ENCODE assay signal across 9 mouse cellular contexts in the genomic region with DNA sequence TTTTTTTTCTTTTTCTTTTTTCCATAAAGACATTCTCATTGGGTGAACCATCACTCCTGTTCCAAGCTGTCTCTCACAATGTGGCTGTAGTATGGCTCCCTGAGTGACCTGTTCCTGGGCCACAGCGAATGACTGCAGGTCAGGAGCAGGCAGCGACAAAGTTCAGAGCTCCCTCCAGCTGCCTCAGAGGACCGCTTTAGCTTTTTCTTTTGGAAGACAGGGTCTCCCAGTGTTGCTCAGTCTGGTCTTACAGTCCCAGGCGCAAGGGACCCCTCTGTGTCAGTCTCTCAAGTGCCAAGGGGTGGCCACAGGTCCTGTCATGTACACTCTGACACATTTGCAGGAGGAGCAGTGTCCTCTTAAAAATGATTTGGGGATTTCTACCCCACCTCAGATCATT. TPM values are rescaled to one million over a fixed set of nuclear protein-coding genes. Genes with fewer than 3 reads are reported as not detected.
DNase-seq lines count a peak whose midpoint lies in the region; ATAC-seq and TF ChIP-seq lines count a peak whose summit lies in the region.
"Had no signal": no experiment of that assay in that cellular context is flagged by ENCODE, and none has a peak within 500 bp of the region (broad histone marks: within the 10 kb centered on the region; RNA-seq: fewer than 3 reads in every experiment).

No protein-coding gene starts in this region.

- H3K36me3 ChIP-seq in kidney, embryonic 14.5 days (ENCODE audit: control insufficient read depth, insufficient read depth, low read length) = no peaks in the 10 kb centered on the region
- peaks cover 2% of the 10 kb centered on the region; the same call in 1 of the 2 replicates for H3K36me3 ChIP-seq in E14TG2a.4 (ENCODE audit: insufficient read depth, low read length)
- peaks cover 11% of the 10 kb centered on the region for H3K36me3 ChIP-seq in embryonic facial prominence, embryonic 12.5 days
- H3K36me3 ChIP-seq in liver, embryonic 11.5 days (ENCODE audit: control insufficient read depth, insufficient read depth, low read length) = peaks cover 2% of the 10 kb centered on the region; the same call in 1 of the 2 replicates
- H3K36me3 ChIP-seq: midbrain, embryonic 12.5 days had no signal

- peak overlapping the region; percentile 63 for H3K27ac ChIP-seq in kidney, embryonic 14.5 days (ENCODE audit: low read depth, low read length)
- H3K27ac ChIP-seq in embryonic facial prominence, embryonic 12.5 days = peak overlapping the region; percentile 86
- peak overlapping the region; percentile 89 for H3K27ac ChIP-seq in liver, embryonic 11.5 days (ENCODE audit: low read depth, low read length)
- H3K27ac ChIP-seq: midbrain, embryonic 12.5 days had no signal

- no peak for ATAC-seq in kidney, embryonic 14.5 days (ENCODE audit: low FRiP score, low TSS enrichment)
- no peak for ATAC-seq in embryonic facial prominence, embryonic 12.5 days (ENCODE audit: insufficient number of reproducible peaks, insufficient read depth, low FRiP score, low TSS enrichment)
- ATAC-seq in liver, embryonic 11.5 days (replicated peaks; ENCODE audit: low FRiP score) = no peak

- H3K4me2 ChIP-seq in kidney, embryonic 14.5 days (replicated peaks; ENCODE audit: low read depth, low read length) = no peak overlapping the region
- H3K4me2 ChIP-seq in embryonic facial prominence, embryonic 12.5 days (replicated peaks) = no peak overlapping the region
- H3K4me2 ChIP-seq in liver, embryonic 11.5 days = peak overlapping the region; percentile 61
- H3K4me2 ChIP-seq: midbrain, embryonic 12.5 days had no signal

- no peak overlapping the region for H3K9ac ChIP-seq in kidney, embryonic 14.5 days (ENCODE audit: low read depth, low read length)
- no peak overlapping the region for H3K9ac ChIP-seq in embryonic facial prominence, embryonic 12.5 days
- H3K9ac ChIP-seq in liver, embryonic 11.5 days (ENCODE audit: low read depth, low read length) = no peak overlapping the region
- H3K9ac ChIP-seq: midbrain, embryonic 12.5 days had no signal

- no peak for TF ChIP-seq CTCF in E14TG2a.4 (conservative IDR thresholded peaks at IDR 0.05; ENCODE audit: low read length)

- peaks cover 62% of the 10 kb centered on the region for H3K4me1 ChIP-seq in kidney, embryonic 14.5 days (ENCODE audit: control insufficient read depth, insufficient read depth, low read length)
- peaks cover 76% of the 10 kb centered on the region for H3K4me1 ChIP-seq in E14TG2a.4 (replicated peaks; ENCODE audit: low read depth, low read length)
- peaks cover 56% of the 10 kb centered on the region for H3K4me1 ChIP-seq in embryonic facial prominence, embryonic 12.5 days
- H3K4me1 ChIP-seq in liver, embryonic 11.5 days (replicated peaks; ENCODE audit: control insufficient read depth, insufficient read depth, low read length) = peaks cover 59% of the 10 kb centered on the region

- H3K4me3 ChIP-seq in kidney, embryonic 14.5 days (ENCODE audit: low read length) = no peak overlapping the region
- peak overlapping the region; percentile 2; the same call in 1 of the 2 replicates for H3K4me3 ChIP-seq in E14TG2a.4 (replicated peaks; ENCODE audit: low read length)
- H3K4me3 ChIP-seq in embryonic facial prominence, embryonic 12.5 days = no peak overlapping the region
- no peak overlapping the region for H3K4me3 ChIP-seq in liver, embryonic 11.5 days (ENCODE audit: low read depth, low read length)
- H3K4me3 ChIP-seq: midbrain, embryonic 12.5 days had no signal

- 70% methylated on average over 4 of the region's 4 CpGs for WGBS in kidney, embryonic 14.5 days
- WGBS in embryonic facial prominence, embryonic 12.5 days = 60% methylated on average over 4 of the region's 4 CpGs
- WGBS in liver, embryonic 11.5 days = 78% methylated on average over 4 of the region's 4 CpGs

- no peak for DNase-seq in kidney, postnatal 36 days
- DNase-seq in liver, embryonic 11.5 days (ENCODE audit: low spot score) = no peak
- no peak for DNase-seq in c-Kit-positive CD71-positive TER-119-positive erythroid progenitor cells, embryonic 14.5 days (ENCODE audit: low spot score)
- no peak for DNase-seq in adrenal gland, postnatal 10 days

- H3K9me3 ChIP-seq in kidney, embryonic 14.5 days (ENCODE audit: control insufficient read depth, low read length) = no peaks in the 10 kb centered on the region
- H3K9me3 ChIP-seq in E14TG2a.4 (ENCODE audit: low read length) = no peaks in the 10 kb centered on the region
- no peaks in the 10 kb centered on the region for H3K9me3 ChIP-seq in embryonic facial prominence, embryonic 12.5 days
- H3K9me3 ChIP-seq in liver, embryonic 11.5 days (ENCODE audit: control insufficient read depth, low read length) = no peaks in the 10 kb centered on the region
- H3K9me3 ChIP-seq: midbrain, embryonic 12.5 days had no signal

- H3K27me3 ChIP-seq in kidney, embryonic 14.5 days (ENCODE audit: control insufficient read depth, insufficient read depth, low read length) = no peaks in the 10 kb centered on the region
- H3K27me3 ChIP-seq in E14TG2a.4 (ENCODE audit: insufficient read depth, low read length) = no peaks in the 10 kb centered on the region
- no peaks in the 10 kb centered on the region for H3K27me3 ChIP-seq in embryonic facial prominence, embryonic 12.5 days
- H3K27me3 ChIP-seq in liver, embryonic 11.5 days (replicated peaks; ENCODE audit: control insufficient read depth, insufficient read depth, low read length) = no peaks in the 10 kb centered on the region
- H3K27me3 ChIP-seq: midbrain, embryonic 12.5 days had no signal

RNA-seq across cellular contexts. Expression of a gene that starts 16.1 kb away (rescaled TPM):
- 21.9 and 22.4 TPM in 2 replicates for polyA plus RNA-seq in kidney, embryonic 14.5 days (2014; fragmentation: Nextera tagmentation; extraction: Ambion mirVana)
- 46.8 and 47.1 TPM in 2 replicates for polyA plus RNA-seq in embryonic facial prominence, embryonic 12.5 days (2016; fragmentation: Nextera tagmentation; extraction: Ambion mirVana)
- polyA plus RNA-seq in liver, embryonic 11.5 days (2014; fragmentation: Nextera tagmentation; extraction: Ambion mirVana) = 12.4 and 14.0 TPM in 2 replicates
- total RNA-seq in adrenal gland, postnatal 10 days (2021) = 10 to 100 TPM; 55.1 to 72.4 TPM

RNA-seq across cellular contexts. Expression of a gene that starts 36.7 kb away (rescaled TPM):
- polyA plus RNA-seq in kidney, embryonic 14.5 days (2014; fragmentation: Nextera tagmentation; extraction: Ambion mirVana) = 1,879 and 2,111 TPM in 2 replicates
- 1,232 and 1,233 TPM in 2 replicates for polyA plus RNA-seq in embryonic facial prominence, embryonic 12.5 days (2016; fragmentation: Nextera tagmentation; extraction: Ambion mirVana)
- polyA plus RNA-seq in liver, embryonic 11.5 days (2014; fragmentation: Nextera tagmentation; extraction: Ambion mirVana) = 2,436 and 2,466 TPM in 2 replicates
- 100 to 1,000 TPM; 933 to 968 TPM for total RNA-seq in adrenal gland, postnatal 10 days (2021)

RNA-seq across cellular contexts. Expression of a gene that starts 38.0 kb away (rescaled TPM):
- polyA plus RNA-seq in kidney, embryonic 14.5 days (2014; fragmentation: Nextera tagmentation; extraction: Ambion mirVana) = 16.4 and 20.9 TPM in 2 replicates
- polyA plus RNA-seq in embryonic facial prominence, embryonic 12.5 days (2016; fragmentation: Nextera tagmentation; extraction: Ambion mirVana) = 23.2 and 25.9 TPM in 2 replicates
- polyA plus RNA-seq in liver, embryonic 11.5 days (2014; fragmentation: Nextera tagmentation; extraction: Ambion mirVana) = 14.8 and 15.2 TPM in 2 replicates
- total RNA-seq in adrenal gland, postnatal 10 days (2021) = 10 to 100 TPM; 15.8 to 31.4 TPM

RNA-seq across cellular contexts. Expression of a gene that starts 42.5 kb away (rescaled TPM):
- 44.3 and 56.0 TPM in 2 replicates for polyA plus RNA-seq in kidney, embryonic 14.5 days (2014; fragmentation: Nextera tagmentation; extraction: Ambion mirVana)
- polyA plus RNA-seq in embryonic facial prominence, embryonic 12.5 days (2016; fragmentation: Nextera tagmentation; extraction: Ambion mirVana) = 56.1 and 57.9 TPM in 2 replicates
- polyA plus RNA-seq in liver, embryonic 11.5 days (2014; fragmentation: Nextera tagmentation; extraction: Ambion mirVana) = 51.0 and 55.6 TPM in 2 replicates
- 10 to 100 TPM; 52.4 to 63.2 TPM for total RNA-seq in adrenal gland, postnatal 10 days (2021)

RNA-seq across cellular contexts. Expression of a gene that starts 56.5 kb away (rescaled TPM):
- 0.46 and 0.57 TPM in 2 replicates for polyA plus RNA-seq in kidney, embryonic 14.5 days (2014; fragmentation: Nextera tagmentation; extraction: Ambion mirVana)
- polyA plus RNA-seq in embryonic facial prominence, embryonic 12.5 days (2016; fragmentation: Nextera tagmentation; extraction: Ambion mirVana) = not detected in 2 replicates
- polyA plus RNA-seq in liver, embryonic 11.5 days (2014; fragmentation: Nextera tagmentation; extraction: Ambion mirVana) = 0.89 and 1.2 TPM in 2 replicates
- not detected for total RNA-seq in adrenal gland, postnatal 10 days (2021)
- total RNA-seq: adrenal gland, postnatal 14 days had no signal
- polyA plus RNA-seq: midbrain, embryonic 12.5 days had no signal
